Mouse (Mus musculus) CH12.LX (cell line): ENCODE data around the gene Pfdn4. TPM values are rescaled to one million over a fixed set of nuclear protein-coding genes. Genes with fewer than 3 reads are reported as not detected.

Source experiments
- DNase-seq: peaks from one replicate; pipeline ENCODE4 v3.0.0-alpha.2; 2013; ENCODE audit errors: extremely low read depth
- H3K27ac ChIP-seq: 2 replicates; pipeline ENCODE4 v1.5.1; 2012; ENCODE audit warnings: low read depth, mild to moderate bottlenecking, control low read depth, moderate library complexity; ENCODE audit not compliant: insufficient read depth
- H3K27me3 ChIP-seq: replicated peaks from 2 replicates; pipeline ENCODE3; 2012; ENCODE audit warnings: inconsistent platforms
- H3K36me3 ChIP-seq, 2 experiments: replicated peaks in 1 of 2; 2 replicates each; pipeline versions ENCODE3 to v1.6.1; 2012; ENCODE audit warnings: inconsistent platforms in 1 of 2, low read length in 1 of 2, mild to moderate bottlenecking in 1 of 2, mixed read lengths in 1 of 2, moderate library complexity in 1 of 2; ENCODE audit not compliant: control insufficient read depth in 1 of 2, insufficient read depth in 1 of 2
- H3K4me1 ChIP-seq, 2 experiments: 2 replicates each; pipeline ENCODE4 v1.6.1; 2012; ENCODE audit warnings: inconsistent platforms in 1 of 2, moderate library complexity in 1 of 2; ENCODE audit not compliant: insufficient read depth in 2 of 2, control insufficient read depth in 1 of 2
- H3K4me2 ChIP-seq: 2 replicates; pipeline ENCODE4 v1.6.1; 2012; ENCODE audit warnings: low read depth, mild to moderate bottlenecking, control low read depth; ENCODE audit not compliant: poor library complexity, insufficient read depth, severe bottlenecking
- H3K4me3 ChIP-seq, 3 experiments: fragments of 150-350 bp in 1 of 3; sonication (generic) in 1 of 3; replicated peaks in 1 of 3; 2 replicates each; pipeline versions ENCODE3 to v1.5.1; 2011 to 2012; ENCODE audit warnings: low read depth in 2 of 3, low read length in 2 of 3, mild to moderate bottlenecking in 2 of 3, moderate library complexity in 2 of 3, control low read depth in 1 of 3, improper control_type of control experiment in 1 of 3, inconsistent platforms in 1 of 3, mixed read lengths in 1 of 3; ENCODE audit not compliant: poor library complexity in 1 of 3
- H3K79me2 ChIP-seq: replicated peaks from 2 replicates; pipeline ENCODE4 v1.6.1; 2012; ENCODE audit warnings: mild to moderate bottlenecking, moderate library complexity; ENCODE audit not compliant: control insufficient read depth, poor library complexity, insufficient read depth, severe bottlenecking; ENCODE audit errors: extremely low read depth
- H3K9ac ChIP-seq: 2 replicates; pipeline ENCODE4 v1.6.1; 2012; ENCODE audit warnings: low read depth, mild to moderate bottlenecking, control low read depth, moderate library complexity; ENCODE audit not compliant: insufficient read depth
- H3K9me3 ChIP-seq: replicated peaks from 2 replicates; pipeline ENCODE3; 2012; ENCODE audit warnings: low read length, inconsistent platforms, mixed read lengths
- BHLHE40 ChIP-seq: IDR thresholded peaks from 2 replicates; pipeline ENCODE4 v1.6.1; 2011; ENCODE audit warnings: mild to moderate bottlenecking, low read depth, low read length, improper control_type of control experiment
- CHD2 ChIP-seq: IDR thresholded peaks from 2 replicates; pipeline ENCODE4 v1.6.1; 2011; ENCODE audit warnings: low read length, improper control_type of control experiment
- CTCF ChIP-seq, 2 experiments: IDR thresholded peaks in 1 of 2; conservative IDR thresholded peaks in 1 of 2; 2 replicates each; pipeline ENCODE4 v1.5.1; 2011 to 2012; ENCODE audit warnings: low read depth in 2 of 2, low read length in 2 of 2, improper control_type of control experiment in 1 of 2, inconsistent platforms in 1 of 2, mild to moderate bottlenecking in 1 of 2, moderate library complexity in 1 of 2
- ELF1 ChIP-seq: IDR thresholded peaks from 2 replicates; pipeline ENCODE4 v1.6.1; 2014; ENCODE audit warnings: low read depth, mild to moderate bottlenecking, inconsistent platforms, low read length, improper control_type of control experiment
- GABPA ChIP-seq: IDR thresholded peaks from 2 replicates; pipeline ENCODE4 v1.6.1; 2012; ENCODE audit warnings: low read depth, low read length, improper control_type of control experiment, inconsistent platforms; ENCODE audit not compliant: insufficient replicate concordance
- HCFC1 ChIP-seq: IDR thresholded peaks from 2 replicates; pipeline ENCODE4 v1.6.1; 2012; ENCODE audit warnings: low read depth, mild to moderate bottlenecking, inconsistent platforms, low read length, improper control_type of control experiment
- IRF4 ChIP-seq: IDR thresholded peaks from 2 replicates; pipeline ENCODE4 v1.6.1; 2014; ENCODE audit warnings: low read depth, mild to moderate bottlenecking, inconsistent platforms, low read length, improper control_type of control experiment
- JUND ChIP-seq: conservative IDR thresholded peaks from 2 replicates; pipeline ENCODE4 v1.6.1; 2011; ENCODE audit warnings: low read depth, low read length, improper control_type of control experiment
- MAFK ChIP-seq: IDR thresholded peaks from 2 replicates; pipeline ENCODE4 v1.6.1; 2011; ENCODE audit warnings: low read length, improper control_type of control experiment; ENCODE audit not compliant: insufficient replicate concordance
- MAX ChIP-seq: IDR thresholded peaks from 2 replicates; pipeline ENCODE4 v1.6.1; 2011; ENCODE audit warnings: low read length, improper control_type of control experiment
- NELFE ChIP-seq: IDR thresholded peaks from 2 replicates; pipeline ENCODE4 v1.6.1; 2011; ENCODE audit warnings: low read depth, low read length, improper control_type of control experiment
- NRF1 ChIP-seq: IDR thresholded peaks from 2 replicates; pipeline ENCODE4 v1.6.1; 2014; ENCODE audit warnings: low read depth, mild to moderate bottlenecking, inconsistent platforms, low read length, improper control_type of control experiment, moderate library complexity
- PAX5 ChIP-seq: IDR thresholded peaks from 2 replicates; pipeline ENCODE4 v1.6.1; 2012; ENCODE audit warnings: low read length, inconsistent platforms, mixed read lengths
- POLR2A ChIP-seq: IDR thresholded peaks from 2 replicates; pipeline ENCODE4 v1.6.1; 2011; ENCODE audit warnings: low read depth, mild to moderate bottlenecking, improper control_type of control experiment, low read length
- POLR2AphosphoS2 ChIP-seq: IDR thresholded peaks from 2 replicates; pipeline ENCODE4 v1.6.1; 2011; ENCODE audit warnings: low read depth, low read length, improper control_type of control experiment
- RAD21 ChIP-seq: IDR thresholded peaks from 2 replicates; pipeline ENCODE4 v1.6.1; 2011; ENCODE audit warnings: low read depth, mild to moderate bottlenecking, low read length, improper control_type of control experiment, moderate library complexity
- SMC3 ChIP-seq: IDR thresholded peaks from 2 replicates; pipeline ENCODE4 v1.6.1; 2011; ENCODE audit warnings: low read depth, low read length, improper control_type of control experiment
- TBP ChIP-seq: conservative IDR thresholded peaks from 2 replicates; pipeline ENCODE4 v1.6.1; 2011; ENCODE audit warnings: low read depth, low read length, improper control_type of control experiment
- USF1 ChIP-seq: IDR thresholded peaks from 2 replicates; pipeline ENCODE4 v1.6.1; 2014; ENCODE audit warnings: low read depth, mild to moderate bottlenecking, inconsistent platforms, low read length, improper control_type of control experiment
- ZC3H11A ChIP-seq: IDR thresholded peaks from 2 replicates; pipeline ENCODE4 v1.6.1; 2012; ENCODE audit warnings: low read depth, mild to moderate bottlenecking, inconsistent platforms, low read length, improper control_type of control experiment
- dilution Hi-C: fragments of 300-500 bp; cut with MboI; formaldehyde crosslinking; loops from 2 replicates; pipeline ENCODE4 v1.14.3; 2020; ENCODE audit warnings: low sequenced_read_pairs; ENCODE audit not compliant: extremely low pct_unique_long_range_greater_than_20kb, extremely low pct_ligation_motif_present
- in situ Hi-C: fragments of 300-500 bp; cut with MboI; formaldehyde crosslinking; loops from 3 replicates; pipeline ENCODE4 v1.14.3; 2019; ENCODE audit warnings: low sequenced_read_pairs, low pct_ligation_motif_present, low pct_unique_long_range_greater_than_20kb, mixed read lengths
- polyA plus RNA-seq: library from polyadenylated mRNA; unstranded; fragments of >175 nt; gene quantifications from 2 replicates; pipeline ENCODE4 v1.2.1, GENCODE M21; 2012; ENCODE audit warnings: low read depth; ENCODE audit not compliant: insufficient read length
- total RNA-seq, 2 experiments: library from RNA; depleted of rRNA; stranded (reverse); fragments of 300-350 nt in 1 of 2; fragments of >200 nt in 1 of 2; gene quantifications; 2 replicates each; pipeline ENCODE4 v1.2.3; 2012 to 2014

Gene Pfdn4
- total and polyA plus RNA-seq, 3 experiments, result 56.2 to 222 (median 68.8) TPM

GRCm38 (mm10) chr2:170507734-170508133, 11.5 kb downstream of the Pfdn4 start:
- peaks cover 11% of the 10 kb centered on the region for H3K79me2 ChIP-seq

GRCm38 (mm10) chr2:170508821-170509220, 12.6 kb downstream of the Pfdn4 start:
- H3K36me3 ChIP-seq, result peaks cover 0 to 6% of the 10 kb centered on the region in 2 experiments

More at GRCm38 (mm10) chr2:170507734-170508133, 11.5 kb downstream of the Pfdn4 start:
- Histone ChIP-seq H3K27ac (no peak overlapping the region), H3K27me3 (peaks cover 32% of the 10 kb centered on the region), H3K4me2 (peak overlapping the region; percentile 53), H3K4me3 (no peak overlapping the region), H3K9ac (no peak overlapping the region), H3K4me1 (peaks cover 13 to 30% of the 10 kb centered on the region in 2 experiments), H3K9me3 (no peaks in the 10 kb centered on the region), H3K36me3 (peaks cover 0 to under 1% of the 10 kb centered on the region in 2 experiments)
- TF ChIP-seq MAFK (no peak), SMC3 (peak; percentile 87), BHLHE40 (no peak), POLR2AphosphoS2 (no peak), RAD21 (peak; percentile 84), NELFE (no peak; the same call in 1 of the 2 replicates), JUND (no peak), CHD2 (no peak), IRF4 (0 out of 2 replicates have a peak, but pooled peaks have one; percentile 7), PAX5 (no peak), ZC3H11A (0 out of 2 replicates have a peak, but pooled peaks have one; percentile 30), CTCF (conservative IDR thresholded peaks at IDR 0.05 in 1 of 2, IDR thresholded peaks at IDR 0.05 in 1 of 2; ENCODE audit: low read depth in 2 of 2, low read length in 2 of 2) (peak; percentile 62 to 95), TBP (no peak)
- dilution Hi-C loops, result no loop called here
- peak; percentile 84 for DNase-seq
- in situ Hi-C loops, result loop anchor here (5.0 to 25.0 kb wide), 5 partner anchors 55 to 1545 kb away; partner anchors contain the start of gene Zfp64

More at GRCm38 (mm10) chr2:170508821-170509220, 12.6 kb downstream of the Pfdn4 start:
- Histone ChIP-seq H3K9me3 (no peaks in the 10 kb centered on the region), H3K9ac (peak overlapping the region; percentile 19; the same call in 1 of the 2 replicates), H3K4me2 (peak overlapping the region; percentile 53), H3K27ac (no peak overlapping the region), H3K4me3 (peak overlapping the region; percentile 33 to 46 (median 42)), H3K79me2 (peaks cover 22% of the 10 kb centered on the region)
- dilution Hi-C loops (no loop called here), in situ Hi-C loops (loop anchor here (5.0 to 25.0 kb wide), 5 partner anchors 57 to 1547 kb away; partner anchors contain the start of gene Zfp64)
- DNase-seq, result peak; percentile 82
- TF ChIP-seq USF1 (no peak), BHLHE40 (0 out of 2 replicates have a peak, but pooled peaks have one; percentile 10), SMC3 (peak; percentile 59), HCFC1 (peak; percentile 25; the same call in 1 of the 2 replicates), CTCF (conservative IDR thresholded peaks at IDR 0.05 in 1 of 2, IDR thresholded peaks at IDR 0.05 in 1 of 2; ENCODE audit: low read depth in 2 of 2, low read length in 2 of 2) (peak; percentile 68 to 87), GABPA (no peak), ELF1 (peak; percentile 81), RAD21 (peak; percentile 83), MAX (peak; percentile 22; the same call in 1 of the 2 replicates), CHD2 (peak; percentile 65; the same call in 1 of the 2 replicates), IRF4 (0 out of 2 replicates have a peak, but pooled peaks have one; percentile 16), POLR2A (no peak), NRF1 (peak; percentile 81)
- TF ChIP-seq, all 38 proteins: peak for 10
- peaks cover 17 to 41% of the 10 kb centered on the region in 2 experiments for H3K4me1 ChIP-seq
- H3K27me3 ChIP-seq, result peaks cover 29% of the 10 kb centered on the region
